Mouse (Mus musculus): ENCODE results near the gene Terb1. TPM values are rescaled to one million over a fixed set of nuclear protein-coding genes. Genes with fewer than 3 reads are reported as not detected.

Terb1 gene
- polyA plus RNA-seq, 1 experiment, result 6.7 TPM

- Histone ChIP-seq H3K4me1 (ENCODE audit: control insufficient read depth, insufficient read depth, low read length) (peaks cover 13% of the 10 kb centered on the region), H3K27ac (ENCODE audit: control insufficient read depth, insufficient read depth, low read depth, low read length) (no peak overlapping the region), H3K27me3 (ENCODE audit: control insufficient read depth, insufficient read depth, low read length) (no peaks in the 10 kb centered on the region; the same call in 1 of the 2 replicates), H3K4me3 (ENCODE audit: control insufficient read depth, low read depth, low read length) (no peak overlapping the region), H3K36me3 (ENCODE audit: control insufficient read depth, insufficient read depth, low read length) (no peaks in the 10 kb centered on the region)
- TF ChIP-seq POLR2A (IDR thresholded peaks at IDR 0.05; ENCODE audit: control insufficient read depth, low read depth, low read length) (no peak), CTCF (IDR thresholded peaks at IDR 0.05; ENCODE audit: control insufficient read depth, insufficient read depth, insufficient replicate concordance, low read depth, low read length) (no peak)
Measured at GRCm38 (mm10) chr8:104540238-104540637, 30.5 kb upstream of the Terb1 start.

- H3K27me3 ChIP-seq (ENCODE audit: control insufficient read depth, insufficient read depth, low read length), result no peaks in the 10 kb centered on the region; the same call in 1 of the 2 replicates
- TF ChIP-seq POLR2A (IDR thresholded peaks at IDR 0.05; ENCODE audit: control insufficient read depth, low read depth, low read length) (no peak), CTCF (IDR thresholded peaks at IDR 0.05; ENCODE audit: control insufficient read depth, insufficient read depth, insufficient replicate concordance, low read depth, low read length) (no peak)
- no peak overlapping the region for H3K4me3 ChIP-seq (ENCODE audit: control insufficient read depth, low read depth, low read length)
Measured at GRCm38 (mm10) chr8:104539566-104539965, 29.9 kb upstream of the Terb1 start.

GRCm38 (mm10) chr8:104538896-104539295 lies 29.2 kb upstream of the Terb1 start:
- Histone ChIP-seq H3K36me3 (ENCODE audit: control insufficient read depth, insufficient read depth, low read length) (no peaks in the 10 kb centered on the region), H3K27me3 (ENCODE audit: control insufficient read depth, insufficient read depth, low read length) (no peaks in the 10 kb centered on the region; the same call in 1 of the 2 replicates), H3K4me3 (ENCODE audit: control insufficient read depth, low read depth, low read length) (no peak overlapping the region), H3K4me1 (ENCODE audit: control insufficient read depth, insufficient read depth, low read length) (peaks cover 17% of the 10 kb centered on the region), H3K27ac (ENCODE audit: control insufficient read depth, insufficient read depth, low read depth, low read length) (no peak overlapping the region)
- TF ChIP-seq POLR2A (IDR thresholded peaks at IDR 0.05; ENCODE audit: control insufficient read depth, low read depth, low read length) (no peak), CTCF (IDR thresholded peaks at IDR 0.05; ENCODE audit: control insufficient read depth, insufficient read depth, insufficient replicate concordance, low read depth, low read length) (no peak)

More at GRCm38 (mm10) chr8:104539566-104539965, 29.9 kb upstream of the Terb1 start:
- Histone ChIP-seq H3K27ac (ENCODE audit: control insufficient read depth, insufficient read depth, low read depth, low read length) (no peak overlapping the region), H3K36me3 (ENCODE audit: control insufficient read depth, insufficient read depth, low read length) (no peaks in the 10 kb centered on the region), H3K4me1 (ENCODE audit: control insufficient read depth, insufficient read depth, low read length) (peaks cover 17% of the 10 kb centered on the region)

GRCm38 (mm10) chr8:104536028-104536427 lies 26.3 kb upstream of the Terb1 start:
- no peaks in the 10 kb centered on the region for H3K36me3 ChIP-seq (ENCODE audit: control insufficient read depth, insufficient read depth, low read length)
- no peaks in the 10 kb centered on the region; the same call in 1 of the 2 replicates for H3K27me3 ChIP-seq (ENCODE audit: control insufficient read depth, insufficient read depth, low read length)
- TF ChIP-seq CTCF (IDR thresholded peaks at IDR 0.05; ENCODE audit: control insufficient read depth, insufficient read depth, insufficient replicate concordance, low read depth, low read length) (no peak), POLR2A (IDR thresholded peaks at IDR 0.05; ENCODE audit: control insufficient read depth, low read depth, low read length) (no peak)

GRCm38 (mm10) chr8:104535378-104535777 lies 25.7 kb upstream of the Terb1 start:
- H3K27me3 ChIP-seq (ENCODE audit: control insufficient read depth, insufficient read depth, low read length), result no peaks in the 10 kb centered on the region
- H3K4me1 ChIP-seq (ENCODE audit: control insufficient read depth, insufficient read depth, low read length), result peaks cover 6% of the 10 kb centered on the region
- H3K4me3 ChIP-seq (ENCODE audit: control insufficient read depth, low read depth, low read length), result no peak overlapping the region
- no peak overlapping the region; the same call in 1 of the 2 replicates for H3K27ac ChIP-seq (ENCODE audit: control insufficient read depth, insufficient read depth, low read depth, low read length)
- TF ChIP-seq CTCF (IDR thresholded peaks at IDR 0.05; ENCODE audit: control insufficient read depth, insufficient read depth, insufficient replicate concordance, low read depth, low read length), result no peak
- TF ChIP-seq POLR2A (IDR thresholded peaks at IDR 0.05; ENCODE audit: control insufficient read depth, low read depth, low read length), result no peak
- H3K36me3 ChIP-seq (ENCODE audit: control insufficient read depth, insufficient read depth, low read length), result no peaks in the 10 kb centered on the region

More at GRCm38 (mm10) chr8:104536028-104536427, 26.3 kb upstream of the Terb1 start:
- Histone ChIP-seq H3K27ac (ENCODE audit: control insufficient read depth, insufficient read depth, low read depth, low read length) (no peak overlapping the region), H3K4me3 (ENCODE audit: control insufficient read depth, low read depth, low read length) (no peak overlapping the region), H3K4me1 (ENCODE audit: control insufficient read depth, insufficient read depth, low read length) (peaks cover 11% of the 10 kb centered on the region)

GRCm38 (mm10) chr8:104534779-104535141 lies 25.1 kb upstream of the Terb1 start:
- no peaks in the 10 kb centered on the region for H3K27me3 ChIP-seq (ENCODE audit: control insufficient read depth, insufficient read depth, low read length)
- 0 out of 2 replicates have a peak overlapping the region, but pooled peaks have one; percentile 14 for H3K27ac ChIP-seq (ENCODE audit: control insufficient read depth, insufficient read depth, low read depth, low read length)
- TF ChIP-seq CTCF (IDR thresholded peaks at IDR 0.05; ENCODE audit: control insufficient read depth, insufficient read depth, insufficient replicate concordance, low read depth, low read length) (no peak), POLR2A (IDR thresholded peaks at IDR 0.05; ENCODE audit: control insufficient read depth, low read depth, low read length) (no peak)
- peaks cover 6% of the 10 kb centered on the region for H3K4me1 ChIP-seq (ENCODE audit: control insufficient read depth, insufficient read depth, low read length)
- peak overlapping the region; percentile 99 for H3K4me3 ChIP-seq (ENCODE audit: control insufficient read depth, low read depth, low read length)
- no peaks in the 10 kb centered on the region for H3K36me3 ChIP-seq (ENCODE audit: control insufficient read depth, insufficient read depth, low read length)

- H3K4me3 ChIP-seq (ENCODE audit: control insufficient read depth, low read depth, low read length), result peak within 1 kb of the TSS; percentile 99
- H3K27ac ChIP-seq (ENCODE audit: control insufficient read depth, insufficient read depth, low read depth, low read length), result peak within 1 kb of the TSS; percentile 91
- TF ChIP-seq CTCF (IDR thresholded peaks at IDR 0.05; ENCODE audit: control insufficient read depth, insufficient read depth, insufficient replicate concordance, low read depth, low read length), result peak; percentile 97
- peak; percentile 93 for TF ChIP-seq POLR2A (IDR thresholded peaks at IDR 0.05; ENCODE audit: control insufficient read depth, low read depth, low read length)
- no peaks in the 10 kb centered on the region for H3K36me3 ChIP-seq (ENCODE audit: control insufficient read depth, insufficient read depth, low read length)
- peaks cover 6% of the 10 kb centered on the region for H3K4me1 ChIP-seq (ENCODE audit: control insufficient read depth, insufficient read depth, low read length)
- no peaks in the 10 kb centered on the region for H3K27me3 ChIP-seq (ENCODE audit: control insufficient read depth, insufficient read depth, low read length)
Measured at GRCm38 (mm10) chr8:104533971-104534778, 24.5 kb upstream of the Terb1 start, which contains the start of the genes Nae1 and Car7. Gene Nae1 (minus strand): TSS chr8:104534637. Gene Car7 (plus strand): TSS chr8:104534689.
